Mouse (Mus musculus) neutrophil, adult 5-6 weeks (primary cell): ENCODE measurements around the gene Gpc6. TPM values are rescaled to one million over a fixed set of nuclear protein-coding genes. Genes with fewer than 3 reads are reported as not detected.

Source experiments
- ATAC-seq: fragments of 151-379, 151-347 bp; 2 replicates; pipeline ENCODE4 v1.8.0; 2017; ENCODE audit warnings: mild to moderate bottlenecking, moderate TSS enrichment; ENCODE audit not compliant: insufficient number of reproducible peaks, poor library complexity, low FRiP score, severe bottlenecking; ENCODE audit errors: extremely low read depth
- total RNA-seq: library from RNA; stranded (forward); fragments of 200-1000 nt; gene quantifications from 2 replicates; pipeline ENCODE4 v1.2.3, GENCODE M21; 2017

Gpc6 gene
- total RNA-seq, 1 experiment from 2014 or later: 0.12 TPM

DNA sequence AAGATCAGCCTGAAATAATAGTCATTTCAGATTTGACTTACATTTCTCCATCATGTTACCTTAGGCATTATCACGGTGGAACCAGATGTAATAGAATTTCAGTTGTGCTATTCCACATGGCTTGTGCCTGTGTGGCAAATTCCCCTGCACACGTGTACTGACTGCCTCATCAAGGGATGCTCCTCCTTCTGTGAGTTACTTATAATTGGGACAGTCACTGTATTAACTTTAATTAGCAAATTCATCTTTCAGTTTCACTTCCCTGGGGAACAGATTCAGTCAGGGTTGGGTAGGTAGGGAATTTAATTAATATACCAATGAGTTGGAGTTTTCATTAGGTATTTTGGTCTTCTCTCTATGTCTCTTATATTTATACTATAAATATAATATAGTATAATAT, 869.8 kb downstream of the Gpc6 start:
- no peak for ATAC-seq

DNA sequence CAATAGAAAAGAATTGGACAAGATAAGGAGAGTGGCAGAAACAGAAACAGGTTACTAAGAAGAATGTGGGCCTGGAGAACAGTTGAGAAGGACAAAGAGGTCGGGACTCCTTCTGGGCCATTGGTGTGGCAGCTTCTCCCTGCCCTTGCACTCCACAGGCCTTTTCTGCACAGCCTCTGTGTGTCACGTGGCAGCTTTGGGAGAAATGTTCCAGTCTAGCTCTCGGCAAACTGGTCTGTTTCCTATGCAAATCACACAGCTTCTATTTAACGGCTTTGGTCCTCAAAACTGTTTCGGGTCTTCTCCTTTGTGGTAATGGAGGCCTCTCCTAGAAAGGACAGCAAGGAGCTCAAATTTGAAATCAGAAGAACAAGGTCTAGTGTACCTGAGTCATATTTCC, 871.5 kb downstream of the Gpc6 start:
- no peak for ATAC-seq

DNA sequence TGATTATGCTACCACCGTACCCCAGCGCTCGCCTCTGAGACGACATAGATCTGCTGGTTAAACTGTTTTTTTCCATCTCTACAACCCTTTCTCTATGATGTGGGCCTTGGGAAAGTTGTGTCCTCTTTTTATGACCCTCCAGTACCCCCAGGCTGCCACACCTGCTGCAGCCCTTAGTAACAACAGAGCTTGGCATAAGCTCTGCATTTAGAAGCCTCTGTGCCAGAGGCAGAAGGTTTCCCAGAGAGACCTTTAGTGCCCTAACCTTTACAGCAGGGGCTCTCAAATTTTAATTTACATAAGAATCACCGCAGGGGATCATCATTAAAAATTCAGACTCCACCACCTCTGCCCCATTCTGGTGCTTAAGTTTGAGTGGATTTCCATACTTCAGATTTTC, 875.3 kb downstream of the Gpc6 start:
- no peak for ATAC-seq

DNA sequence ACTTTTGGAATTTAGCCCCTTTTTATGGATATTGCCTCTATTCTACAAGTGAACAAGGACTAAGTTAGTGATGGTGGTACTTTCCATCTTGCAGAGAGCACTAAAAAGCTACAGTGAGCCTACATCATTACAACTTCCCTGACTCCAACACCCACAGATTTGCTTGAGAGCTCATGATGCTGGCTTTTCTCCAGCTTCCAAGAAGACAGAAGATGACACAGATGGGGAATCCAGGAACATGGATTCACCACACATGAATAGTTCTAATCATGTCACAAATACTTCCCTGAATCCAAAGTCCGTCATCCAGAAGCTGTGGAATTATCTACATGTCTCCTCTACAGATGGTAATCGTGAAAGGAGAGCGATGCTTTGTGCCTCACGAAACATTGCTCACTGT, 882.7 kb downstream of the Gpc6 start:
- no peak for ATAC-seq

DNA sequence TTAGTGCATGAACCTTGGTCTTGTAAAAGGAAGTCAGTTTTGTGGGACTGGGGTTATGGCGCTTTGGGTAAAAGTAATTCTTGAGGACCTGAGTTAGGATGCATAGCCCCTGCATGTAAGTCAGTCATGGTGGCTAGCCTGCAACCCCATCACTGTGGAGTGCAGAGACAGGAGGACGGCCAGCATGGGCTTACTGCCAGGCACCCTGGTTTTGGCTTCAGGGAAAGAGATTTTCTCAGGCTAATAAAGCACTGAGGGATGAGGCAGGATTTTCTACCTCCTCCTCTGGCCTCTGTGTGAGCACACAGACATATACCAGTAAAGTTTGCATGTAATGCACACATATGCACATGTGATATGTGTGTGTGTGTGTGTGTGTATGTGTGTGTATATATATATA, 883.2 kb downstream of the Gpc6 start:
- no peak for ATAC-seq

DNA sequence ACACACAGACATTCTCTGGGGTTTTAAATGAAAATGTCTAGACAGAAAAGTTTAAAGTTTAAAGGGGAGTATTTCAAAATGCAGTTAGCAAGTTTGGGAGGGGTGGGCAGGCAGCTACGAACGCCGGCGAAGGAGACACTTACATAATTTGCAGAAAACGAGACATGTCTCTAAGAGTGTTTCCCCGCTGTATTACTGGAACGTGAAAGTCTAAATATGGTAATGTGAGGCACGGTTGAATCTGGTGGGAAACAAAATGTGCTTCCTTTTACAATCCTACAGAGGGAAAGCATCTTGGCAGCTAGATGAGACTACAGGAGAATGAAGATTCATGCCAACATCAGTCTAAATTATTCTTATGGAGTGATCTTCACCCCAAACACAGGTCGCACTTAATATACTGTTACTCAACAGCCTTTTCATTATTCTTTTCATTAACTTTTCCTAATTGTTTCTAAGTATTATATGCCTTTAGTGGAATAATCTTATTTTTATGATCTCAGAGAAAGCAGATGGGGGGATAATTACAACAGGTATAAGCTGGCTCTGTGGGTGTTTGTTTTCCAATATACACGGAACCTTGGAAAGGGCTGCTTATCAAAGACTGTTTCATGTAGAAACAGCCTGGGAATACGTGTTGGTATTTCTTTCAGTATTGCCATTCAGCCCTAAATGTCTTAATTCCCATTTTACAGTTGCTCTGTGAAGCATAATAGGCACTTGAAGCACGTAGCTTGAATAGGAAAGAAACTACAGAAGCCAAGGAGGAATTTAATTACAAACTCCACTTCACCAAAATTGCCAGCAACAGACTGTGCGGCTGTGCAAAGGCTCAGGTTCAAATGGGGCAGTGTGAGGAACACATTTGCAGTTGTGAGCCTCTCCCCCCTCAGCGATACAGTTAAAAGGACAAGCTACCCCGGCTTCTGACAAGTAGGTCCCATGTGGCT, 885.5 kb downstream of the Gpc6 start:
- no peak for ATAC-seq

DNA sequence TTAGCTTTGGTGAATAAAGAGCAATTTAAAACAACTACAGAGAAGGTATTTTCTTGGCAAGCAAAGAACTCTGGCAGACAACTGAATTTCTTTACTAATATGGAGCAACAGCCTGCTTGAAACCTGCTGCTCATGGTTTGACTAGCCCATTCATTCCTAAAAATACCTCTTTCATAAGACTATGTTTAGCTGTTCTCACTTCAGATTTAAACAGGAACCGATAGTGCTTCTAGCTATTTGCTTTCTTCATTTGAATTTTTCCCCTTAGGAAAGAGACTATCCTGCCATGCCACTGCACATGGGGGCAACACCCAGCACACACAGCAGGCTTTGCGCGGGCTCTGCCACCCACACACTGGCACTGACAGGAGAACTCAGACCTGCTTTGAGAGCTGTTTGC, 888.4 kb downstream of the Gpc6 start:
- ATAC-seq: no peak

DNA sequence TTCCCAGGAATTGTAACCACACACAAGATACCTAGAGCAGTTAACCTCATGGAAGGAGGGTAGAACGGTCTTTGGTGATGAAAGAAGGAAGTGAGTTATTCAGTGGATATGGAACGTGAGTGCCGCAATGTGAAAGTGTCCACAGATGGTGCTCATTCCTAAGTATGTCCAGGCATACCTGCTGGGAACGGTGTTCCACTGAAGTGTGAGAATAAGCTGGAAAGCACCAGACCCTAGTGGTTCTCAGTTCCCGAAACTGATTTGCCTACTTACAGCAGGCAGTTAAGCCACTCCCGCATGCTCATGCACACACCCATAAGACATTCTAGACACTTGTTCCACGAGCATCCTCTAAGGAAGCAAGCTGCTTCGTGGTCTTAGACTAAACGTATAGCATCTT, 890.9 kb downstream of the Gpc6 start:
- ATAC-seq: no peak

DNA sequence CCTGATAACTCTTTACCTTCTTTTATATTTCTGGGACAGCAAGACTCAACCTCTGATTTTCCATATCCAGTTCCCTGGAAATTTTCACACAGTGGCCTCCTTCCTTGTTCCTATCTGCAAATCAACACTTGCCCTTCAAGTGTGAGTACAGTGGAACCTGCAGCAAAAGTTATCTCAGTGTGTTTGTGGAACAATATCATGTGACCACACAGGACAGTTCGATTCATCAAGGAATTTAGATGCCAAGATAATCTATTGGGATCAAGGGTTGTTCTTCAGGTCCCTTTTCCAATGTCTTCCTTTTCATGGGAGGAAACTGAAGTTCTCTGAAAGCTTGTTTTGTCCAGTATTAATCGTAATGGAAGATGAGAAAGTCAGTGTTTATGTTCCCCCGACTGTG, 891.6 kb downstream of the Gpc6 start:
- ATAC-seq: no peak

DNA sequence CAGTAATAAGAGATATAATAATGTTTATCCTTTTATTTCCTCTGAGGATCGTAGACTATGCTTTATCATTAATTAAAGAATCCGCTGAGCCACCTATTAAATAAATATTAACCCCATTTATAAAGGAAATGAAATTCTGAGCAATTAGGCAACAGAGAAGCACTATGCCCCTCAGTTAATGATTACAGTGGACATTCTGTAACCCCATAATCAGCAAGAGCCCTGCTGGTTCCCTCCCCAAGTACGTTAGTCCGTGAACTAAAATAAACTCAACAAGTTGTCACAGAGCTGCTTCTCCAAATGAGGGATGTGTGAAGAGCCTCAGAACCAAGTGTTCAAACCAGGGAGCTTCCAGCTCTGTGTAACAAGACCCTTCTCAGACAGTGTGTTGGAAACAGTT, 892.1 kb downstream of the Gpc6 start:
- no peak for ATAC-seq

DNA sequence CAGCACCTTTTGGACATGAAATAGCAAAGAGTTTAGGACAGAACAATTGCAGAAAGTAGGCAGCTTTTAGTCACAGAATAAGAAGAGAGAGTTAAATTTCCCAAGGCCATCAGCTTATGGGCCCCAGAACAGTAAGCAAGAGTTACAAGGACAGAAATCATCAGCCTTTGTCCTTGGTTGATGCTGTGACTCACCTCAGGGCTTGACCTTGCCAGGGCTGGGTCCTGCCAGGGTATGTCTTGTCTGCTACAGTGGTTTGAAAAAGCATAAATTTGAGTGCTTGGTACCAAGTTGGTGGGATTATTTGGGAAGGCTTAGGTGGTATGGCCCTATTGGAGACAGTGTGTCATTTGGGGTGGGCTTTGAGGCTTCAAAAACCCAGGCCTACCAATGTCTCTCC, 899.4 kb downstream of the Gpc6 start:
- no peak for ATAC-seq

DNA sequence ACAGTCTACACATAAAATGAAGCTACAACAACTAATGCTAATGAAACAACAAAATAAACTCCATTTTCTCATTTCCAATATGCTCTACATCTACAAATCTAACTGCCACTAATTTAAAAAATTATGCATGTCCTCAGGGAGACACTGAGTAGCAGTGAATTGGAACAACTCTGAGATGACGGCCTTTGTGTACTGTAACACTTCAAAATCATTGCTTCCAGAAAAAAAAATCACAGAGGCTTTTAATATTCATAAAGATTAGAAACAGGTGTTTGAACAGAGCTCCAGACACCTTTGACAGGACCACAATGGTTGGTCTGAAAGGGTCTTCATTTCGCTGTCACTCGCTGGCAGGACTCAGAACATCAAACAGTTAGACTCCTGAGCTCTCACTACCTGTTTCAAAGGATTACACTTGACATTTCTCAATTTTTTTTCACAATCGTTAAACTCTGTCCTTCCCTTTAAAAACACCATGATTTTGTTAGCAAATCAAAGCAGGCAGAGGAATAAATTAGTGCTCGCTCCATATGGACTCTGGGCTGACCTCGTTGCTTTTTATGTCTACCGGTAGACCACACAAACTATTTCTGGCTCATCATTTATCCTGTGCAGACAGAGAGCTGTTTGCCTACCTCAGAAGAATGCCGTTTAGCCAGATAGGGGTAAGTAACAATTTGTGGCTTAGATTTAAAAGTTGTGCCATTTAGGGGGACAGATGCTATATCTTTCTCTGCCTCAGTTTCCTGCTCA, 901.4 kb downstream of the Gpc6 start:
- ATAC-seq: no peak

DNA sequence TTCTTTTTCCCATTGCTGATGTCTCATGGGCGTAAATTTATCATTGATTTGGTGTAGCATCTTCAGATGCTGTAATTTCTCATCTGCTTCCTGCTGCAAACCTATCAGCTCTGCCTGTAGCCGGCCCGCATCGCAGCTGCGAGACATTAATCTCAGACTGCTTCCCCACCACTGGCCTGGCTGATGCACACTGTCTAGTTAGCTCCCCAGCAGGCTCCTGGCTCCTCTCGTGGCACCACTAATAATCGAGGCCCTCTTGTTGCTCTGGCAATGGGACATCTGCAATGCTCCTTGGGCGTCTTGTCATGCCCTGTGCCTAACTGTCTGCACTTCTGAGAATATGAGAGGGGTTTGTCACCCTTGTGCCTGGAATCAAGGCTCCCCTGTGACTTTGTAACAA, 906.2 kb downstream of the Gpc6 start:
- no peak for ATAC-seq

DNA sequence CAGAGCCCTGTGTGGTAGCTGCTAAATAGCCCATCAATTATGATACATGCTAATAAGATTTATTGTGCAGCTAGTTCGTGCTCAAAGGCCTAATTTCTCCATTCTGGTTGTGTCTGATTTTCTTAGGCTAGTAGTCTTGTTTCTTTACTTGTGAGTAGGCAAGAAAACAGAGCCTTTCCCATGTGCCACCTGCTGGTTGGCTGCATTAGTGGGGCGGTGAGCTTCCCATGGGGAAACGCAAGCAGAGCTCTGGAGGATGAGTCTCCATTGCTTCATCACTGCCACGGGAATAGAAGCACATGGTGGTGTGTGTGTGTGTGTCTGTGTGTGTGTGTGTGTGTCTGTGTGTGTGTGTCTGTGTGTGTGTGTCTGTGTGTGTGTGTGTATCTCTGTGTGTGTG, 906.6 kb downstream of the Gpc6 start:
- ATAC-seq: no peak

DNA sequence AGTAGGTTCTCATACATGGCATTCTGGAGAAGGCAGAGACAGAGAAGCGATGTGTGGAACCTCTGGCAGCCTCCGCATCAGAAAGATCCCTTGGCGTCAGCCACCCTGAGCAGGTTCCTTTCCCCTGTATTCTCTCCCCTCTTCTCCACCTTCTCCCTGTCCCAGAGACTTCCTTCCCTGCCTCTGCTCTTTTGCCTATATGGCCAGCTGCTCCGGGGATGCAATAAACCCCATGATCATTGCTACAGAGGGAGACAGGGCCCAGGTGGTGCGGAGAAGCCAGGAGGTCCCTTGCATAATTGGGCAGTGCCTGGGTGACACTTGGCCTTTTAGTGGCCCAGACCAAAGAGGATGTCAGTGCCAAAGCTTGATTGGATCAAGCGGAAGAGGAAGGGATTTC, 910.4 kb downstream of the Gpc6 start:
- no peak for ATAC-seq

DNA sequence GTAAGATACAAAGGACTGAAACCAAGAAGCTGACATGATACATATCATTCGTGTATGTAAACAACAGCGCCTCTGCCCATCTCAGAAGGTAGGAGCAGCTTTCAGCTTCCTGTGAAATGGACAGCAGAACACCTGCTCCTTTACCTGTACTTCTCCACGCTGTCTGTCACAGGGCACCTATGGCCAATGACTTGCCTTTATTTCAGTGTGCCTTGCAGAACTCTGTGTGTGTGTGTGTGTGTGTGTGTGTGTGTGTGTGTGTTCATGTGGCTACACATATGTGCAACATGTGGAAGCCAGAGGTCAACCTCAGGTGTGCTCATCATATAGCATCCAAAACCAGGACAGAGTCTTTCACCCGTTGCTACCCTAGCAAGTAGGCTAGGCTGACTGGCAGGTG, 911.9 kb downstream of the Gpc6 start:
- ATAC-seq: no peak

DNA sequence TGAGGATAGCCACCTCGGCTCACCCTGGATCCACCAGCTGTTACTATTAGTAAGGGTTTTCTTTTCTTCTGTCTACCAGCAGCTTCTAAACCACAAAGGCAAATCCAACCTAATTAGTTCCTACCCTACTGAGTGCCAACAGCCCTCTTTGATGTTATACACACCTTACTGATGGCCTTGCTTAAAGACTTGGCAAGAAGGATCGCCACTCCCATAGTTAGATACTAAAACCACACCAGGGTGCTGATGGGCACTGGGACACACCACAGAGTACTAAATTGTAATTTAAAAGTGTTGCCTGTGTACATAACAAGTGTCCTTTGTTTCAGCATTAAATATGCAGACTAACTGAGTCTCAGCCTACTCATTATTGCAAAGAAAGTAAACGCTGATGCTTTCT, 912.6 kb downstream of the Gpc6 start:
- no peak for ATAC-seq

DNA sequence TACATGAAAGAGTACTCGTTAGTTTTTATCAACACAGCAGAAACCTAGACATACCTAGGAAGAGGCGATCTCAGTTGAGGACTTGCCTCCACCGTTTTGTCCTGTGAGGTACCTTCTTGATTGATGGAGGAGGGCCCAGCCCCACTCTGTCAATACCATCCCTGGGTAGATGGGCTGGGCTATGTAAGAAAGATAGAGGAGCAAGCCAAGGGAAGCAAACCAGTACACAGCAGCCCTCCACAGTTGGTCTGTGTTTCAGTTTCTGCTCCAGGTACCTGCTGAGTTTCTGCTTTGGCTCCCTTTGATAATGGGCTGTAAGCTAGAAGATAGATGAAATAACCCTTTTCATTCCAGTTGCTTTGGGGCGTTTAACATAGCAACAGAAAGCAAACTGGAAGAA, 916.1 kb downstream of the Gpc6 start:
- no peak for ATAC-seq

DNA sequence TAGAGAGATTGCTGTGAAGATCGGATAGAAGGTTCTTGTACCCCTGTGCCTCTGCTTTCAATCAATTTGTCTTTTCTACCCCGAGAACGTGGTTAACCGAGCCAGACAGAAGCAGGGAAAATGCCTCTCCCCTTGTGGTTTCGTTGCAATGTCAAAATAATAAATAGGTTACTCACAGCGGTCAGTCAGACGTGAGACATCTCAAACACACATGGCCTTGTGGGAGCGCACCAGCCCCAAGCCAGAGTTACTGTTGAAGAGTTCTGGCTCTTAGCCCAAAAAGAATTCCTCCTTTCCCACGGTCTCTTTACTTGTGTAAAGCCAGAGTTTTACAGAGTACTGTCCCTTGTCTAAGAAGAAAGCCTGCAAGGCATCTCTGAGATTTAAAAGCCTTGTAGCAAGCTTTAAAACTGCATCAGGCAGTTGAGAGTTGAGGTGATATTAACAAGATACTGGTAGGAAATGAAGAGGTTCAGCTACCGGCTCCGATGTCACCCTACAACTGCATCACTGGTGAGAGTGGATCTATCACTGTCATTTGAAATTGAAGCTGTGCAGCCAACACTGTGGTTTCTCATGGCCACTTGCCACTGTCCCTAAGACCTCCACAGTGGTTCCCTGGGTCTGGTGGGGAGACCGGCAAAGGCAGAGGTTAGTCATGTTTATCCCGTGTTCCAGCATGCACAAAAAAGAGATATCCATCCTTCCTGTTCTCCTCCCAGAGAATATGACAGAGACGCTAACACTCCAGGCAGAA, 916.9 kb downstream of the Gpc6 start:
- no peak for ATAC-seq
